Mouse (Mus musculus): ENCODE results near the gene Hmgcs2.

The Hmgcs2 gene

GRCm38 (mm10) chr3:98280933-98281678 is 871 bp downstream of the Hmgcs2 start:
- DNase-seq (ENCODE audit: low read depth): no peak

GRCm38 (mm10) chr3:98282422-98282821 is 2.2 kb downstream of the Hmgcs2 start:
- DNase-seq (ENCODE audit: low read depth): no peak

DNA sequence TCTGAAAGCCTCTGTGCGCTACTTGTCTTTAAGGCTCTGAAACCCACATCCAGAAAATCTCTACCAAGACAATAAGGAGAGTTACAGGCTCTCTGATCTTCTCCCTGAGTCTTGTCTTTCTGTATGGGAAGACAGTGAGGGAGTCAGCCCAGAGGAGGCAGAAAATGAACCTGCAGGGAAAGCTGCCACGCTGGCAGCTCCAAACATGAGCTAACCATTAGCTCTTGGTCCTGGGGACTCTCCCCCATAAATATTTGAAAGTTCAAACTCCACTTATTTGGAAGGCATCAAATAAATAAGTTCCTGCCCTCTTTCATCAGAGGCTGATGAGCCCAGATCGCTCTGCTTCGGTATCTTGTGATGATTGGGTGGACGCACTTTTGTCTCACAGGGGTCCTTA is 3.0 kb downstream of the Hmgcs2 start:
- DNase-seq (ENCODE audit: low read depth): no peak

- DNase-seq (ENCODE audit: low read depth): no peak
Observed at GRCm38 (mm10) chr3:98291044-98291443, 10.8 kb downstream of the Hmgcs2 start.

GRCm38 (mm10) chr3:98295965-98296364 is 15.7 kb downstream of the Hmgcs2 start:
- no peak for DNase-seq (ENCODE audit: low read depth)

GRCm38 (mm10) chr3:98299391-98300100 is 19.3 kb downstream of the Hmgcs2 start:
- no peak for DNase-seq (ENCODE audit: low read depth)

GRCm38 (mm10) chr3:98300266-98300665 is 20.0 kb downstream of the Hmgcs2 start:
- DNase-seq (ENCODE audit: low read depth): no peak

DNA sequence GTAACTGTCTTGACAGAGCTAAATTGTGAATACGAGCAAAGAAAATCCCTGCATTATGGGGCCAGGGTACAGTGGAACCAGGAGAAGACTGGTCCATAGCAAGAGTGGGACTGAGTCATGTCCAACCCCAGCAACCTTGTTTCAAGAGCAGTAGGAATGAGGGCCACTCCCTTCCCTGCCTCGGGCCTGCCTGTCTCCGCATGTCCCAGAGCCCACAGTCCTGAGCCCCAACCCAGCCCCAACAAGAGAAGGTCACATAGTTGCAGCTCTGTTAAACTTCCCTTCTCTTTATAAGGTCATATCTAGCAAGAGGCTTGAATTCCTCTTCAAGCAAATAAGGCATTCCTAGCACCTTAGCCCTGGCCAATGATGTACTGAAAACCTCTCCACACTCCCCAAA is 21.5 kb downstream of the Hmgcs2 start:
- DNase-seq (ENCODE audit: low read depth): no peak

DNA sequence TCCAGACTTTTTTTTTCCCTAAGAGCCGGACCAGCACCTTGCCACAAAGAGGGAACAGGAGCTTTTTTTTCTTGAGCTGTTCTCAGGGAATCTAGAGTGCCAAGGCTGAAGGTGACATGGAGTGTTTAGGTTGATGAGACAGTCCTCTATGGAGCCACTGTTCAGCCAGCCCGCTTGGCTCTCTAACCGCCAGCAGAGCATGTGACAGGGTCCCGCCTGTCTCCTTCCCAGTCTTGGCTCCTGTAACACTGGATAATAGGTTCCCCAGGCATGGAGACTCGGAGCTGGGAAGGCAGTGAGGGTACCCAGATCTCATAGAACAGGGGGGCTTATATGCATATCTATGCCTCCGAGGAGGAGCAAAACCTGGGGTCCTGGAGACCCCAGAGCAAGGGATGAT is 28.4 kb downstream of the Hmgcs2 start:
- DNase-seq (ENCODE audit: low read depth): no peak

GRCm38 (mm10) chr3:98310456-98310855 is 30.2 kb downstream of the Hmgcs2 start:
- DNase-seq (ENCODE audit: low read depth): no peak

- DNase-seq (ENCODE audit: low read depth): no peak
Observed at GRCm38 (mm10) chr3:98312867-98313266, 32.6 kb downstream of the Hmgcs2 start.

DNA sequence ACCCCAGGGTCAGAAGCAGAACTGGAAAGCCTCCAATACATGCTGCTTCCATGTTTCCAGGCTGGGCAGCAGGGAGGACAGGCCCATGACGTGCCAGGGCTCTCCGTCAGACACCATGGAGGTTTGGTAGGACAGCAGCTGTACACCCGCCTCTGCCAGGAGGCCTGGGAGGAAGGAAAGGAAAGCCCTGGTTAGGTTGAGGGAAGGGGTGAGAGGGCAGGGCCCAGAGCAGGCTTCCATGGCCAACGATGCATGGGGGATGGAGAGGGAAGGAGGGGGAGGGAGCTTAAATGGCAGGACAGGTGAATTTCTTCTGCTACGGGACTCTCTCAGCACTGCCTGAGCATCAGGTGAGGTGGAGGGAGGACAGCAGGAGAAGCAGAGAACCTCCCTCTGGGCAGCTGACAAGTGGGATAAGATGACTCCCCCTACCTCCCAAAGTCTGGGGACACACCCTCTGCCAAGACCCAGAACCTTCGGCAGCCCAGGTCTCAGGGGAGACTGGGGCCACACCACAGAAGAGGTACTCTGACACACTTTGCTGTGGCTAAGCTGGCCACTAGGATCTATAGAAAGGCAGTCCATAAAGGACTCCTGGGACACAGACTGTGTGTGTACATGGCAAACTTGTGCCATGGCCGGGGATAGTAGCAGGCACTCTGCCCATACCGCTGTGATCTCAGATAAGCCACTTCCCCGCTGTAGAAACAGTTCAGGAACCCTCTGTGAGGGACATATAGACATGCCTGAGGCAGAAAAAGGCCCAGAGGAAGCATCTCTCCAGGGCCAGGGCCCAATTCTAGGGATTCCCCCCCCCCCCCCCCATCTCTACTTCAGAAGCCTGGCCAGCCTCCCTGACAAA is 33.3 kb downstream of the Hmgcs2 start:
- no peak for DNase-seq (ENCODE audit: low read depth)

DNA sequence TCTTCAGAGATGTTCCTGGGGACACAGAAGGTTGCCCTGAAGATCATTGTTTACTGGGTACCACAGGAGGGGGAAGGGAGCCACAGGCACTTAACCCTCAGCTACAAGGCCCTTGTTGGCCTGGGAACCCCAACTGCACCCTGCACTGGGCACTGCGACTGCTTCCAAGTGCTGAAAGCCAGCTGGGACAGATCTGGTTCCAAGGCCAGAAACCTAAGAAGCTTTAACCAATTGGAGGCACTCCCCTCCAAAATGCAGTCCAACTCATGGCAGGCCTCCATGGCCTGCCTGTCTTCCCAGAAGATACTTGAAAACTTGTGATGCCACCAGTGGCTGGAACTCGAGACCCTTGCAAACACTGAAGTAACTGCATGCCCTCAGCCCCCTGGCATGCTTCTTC is 34.9 kb downstream of the Hmgcs2 start:
- no peak for DNase-seq (ENCODE audit: low read depth)

DNA sequence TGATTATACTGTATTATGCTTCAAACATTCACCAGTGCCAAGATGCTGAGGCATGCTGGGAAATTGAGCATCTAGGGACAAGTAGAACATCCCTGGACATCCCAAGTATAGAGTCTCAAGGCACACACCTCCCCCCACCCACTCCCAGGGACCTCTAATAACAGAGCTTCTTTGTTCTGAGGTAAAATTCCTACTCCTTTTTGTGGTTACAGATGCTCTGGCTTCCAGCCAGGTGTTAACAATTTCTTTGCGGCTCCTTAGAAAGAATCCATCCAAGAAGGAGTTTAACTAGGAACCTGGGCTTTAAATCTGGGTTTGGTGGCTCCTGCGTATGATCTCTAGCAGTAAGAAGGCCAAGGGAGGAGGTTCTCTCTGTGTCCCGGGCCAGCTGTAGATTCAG is 36.9 kb downstream of the Hmgcs2 start:
- no peak for DNase-seq (ENCODE audit: low read depth)

GRCm38 (mm10) chr3:98319190-98319589 is 39.0 kb downstream of the Hmgcs2 start:
- no peak for DNase-seq (ENCODE audit: low read depth)

DNA sequence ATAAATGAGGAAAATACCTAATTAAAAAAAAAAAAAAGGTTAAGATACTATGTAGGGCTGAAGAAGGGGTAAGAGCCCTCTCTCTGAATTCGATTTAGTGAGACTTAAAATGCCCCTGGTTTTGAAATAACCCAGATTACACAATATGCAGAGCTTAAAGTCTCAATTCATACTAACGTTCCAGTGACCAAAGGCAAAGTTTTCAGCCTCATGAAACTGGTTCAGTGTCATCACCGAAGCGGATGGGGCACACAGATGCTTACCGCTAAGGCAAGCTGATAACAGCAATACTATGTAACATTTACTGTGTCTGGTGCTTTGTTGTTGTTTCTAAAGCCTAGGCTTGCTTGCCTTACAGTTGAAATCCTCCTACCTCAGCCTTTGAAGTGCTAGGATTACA is 42.0 kb downstream of the Hmgcs2 start:
- DNase-seq (ENCODE audit: low read depth): no peak

DNA sequence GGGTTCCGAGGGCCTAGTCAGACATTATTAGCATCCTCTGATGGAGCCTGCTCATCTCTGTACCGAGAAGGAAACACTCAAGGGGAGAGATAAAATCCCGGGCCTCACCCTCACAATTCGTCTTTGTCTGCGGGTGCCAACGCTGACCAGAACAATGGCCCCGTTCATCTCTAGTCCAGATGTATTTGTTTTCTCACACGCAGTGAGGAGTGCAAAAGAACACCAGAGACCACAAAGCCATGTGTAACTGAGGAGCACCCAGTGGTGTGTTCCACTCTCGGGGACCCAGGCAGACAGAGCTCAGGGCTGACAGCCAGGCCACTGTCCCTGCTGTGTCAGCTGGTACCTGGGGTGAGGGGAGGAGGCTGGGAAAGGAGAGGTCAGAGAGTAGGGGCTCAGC is 44.0 kb downstream of the Hmgcs2 start:
- DNase-seq (ENCODE audit: low read depth): no peak

DNA sequence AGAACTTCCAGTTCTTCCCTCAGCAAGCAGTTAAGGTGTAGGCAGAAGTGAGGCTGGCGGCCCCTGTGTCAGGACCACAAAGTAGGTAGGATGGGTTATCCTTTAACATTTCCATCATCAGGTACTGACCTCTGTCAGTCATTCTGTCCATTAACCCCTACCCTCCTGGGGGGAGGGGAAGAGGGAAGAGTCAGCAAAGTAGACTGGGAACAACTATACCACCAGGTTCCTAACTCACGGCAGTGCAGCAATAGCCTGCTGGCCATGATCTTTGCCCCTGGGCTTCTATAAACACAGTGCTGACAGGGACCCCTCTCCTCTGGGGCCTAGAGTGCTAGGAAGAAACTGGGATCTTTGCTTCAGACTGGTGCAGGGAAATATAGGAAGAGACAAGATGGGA is 53.8 kb downstream of the Hmgcs2 start:
- no peak for DNase-seq (ENCODE audit: low read depth)

DNA sequence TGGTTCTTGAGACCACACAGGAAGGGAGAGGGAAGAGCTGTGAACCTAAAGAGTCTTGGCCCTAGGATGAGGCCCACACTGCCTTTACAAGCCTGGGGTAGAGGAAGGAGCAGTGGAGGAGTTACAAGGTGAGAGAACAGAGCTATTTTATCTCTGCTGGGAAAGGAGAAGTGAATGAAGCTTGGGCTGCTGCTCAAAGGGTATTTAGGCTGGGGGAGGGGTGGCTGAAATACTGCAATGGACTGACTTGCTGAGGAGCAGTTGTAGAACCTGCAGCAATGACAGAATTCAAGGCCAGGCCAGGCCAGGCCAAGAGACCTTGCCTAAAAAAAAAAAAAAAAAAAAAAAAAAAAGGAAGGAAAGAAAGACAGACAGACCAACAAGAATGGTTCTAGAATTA is 55.1 kb downstream of the Hmgcs2 start:
- no peak for DNase-seq (ENCODE audit: low read depth)

GRCm38 (mm10) chr3:98335886-98336285 is 55.7 kb downstream of the Hmgcs2 start:
- no peak for DNase-seq (ENCODE audit: low read depth)

DNA sequence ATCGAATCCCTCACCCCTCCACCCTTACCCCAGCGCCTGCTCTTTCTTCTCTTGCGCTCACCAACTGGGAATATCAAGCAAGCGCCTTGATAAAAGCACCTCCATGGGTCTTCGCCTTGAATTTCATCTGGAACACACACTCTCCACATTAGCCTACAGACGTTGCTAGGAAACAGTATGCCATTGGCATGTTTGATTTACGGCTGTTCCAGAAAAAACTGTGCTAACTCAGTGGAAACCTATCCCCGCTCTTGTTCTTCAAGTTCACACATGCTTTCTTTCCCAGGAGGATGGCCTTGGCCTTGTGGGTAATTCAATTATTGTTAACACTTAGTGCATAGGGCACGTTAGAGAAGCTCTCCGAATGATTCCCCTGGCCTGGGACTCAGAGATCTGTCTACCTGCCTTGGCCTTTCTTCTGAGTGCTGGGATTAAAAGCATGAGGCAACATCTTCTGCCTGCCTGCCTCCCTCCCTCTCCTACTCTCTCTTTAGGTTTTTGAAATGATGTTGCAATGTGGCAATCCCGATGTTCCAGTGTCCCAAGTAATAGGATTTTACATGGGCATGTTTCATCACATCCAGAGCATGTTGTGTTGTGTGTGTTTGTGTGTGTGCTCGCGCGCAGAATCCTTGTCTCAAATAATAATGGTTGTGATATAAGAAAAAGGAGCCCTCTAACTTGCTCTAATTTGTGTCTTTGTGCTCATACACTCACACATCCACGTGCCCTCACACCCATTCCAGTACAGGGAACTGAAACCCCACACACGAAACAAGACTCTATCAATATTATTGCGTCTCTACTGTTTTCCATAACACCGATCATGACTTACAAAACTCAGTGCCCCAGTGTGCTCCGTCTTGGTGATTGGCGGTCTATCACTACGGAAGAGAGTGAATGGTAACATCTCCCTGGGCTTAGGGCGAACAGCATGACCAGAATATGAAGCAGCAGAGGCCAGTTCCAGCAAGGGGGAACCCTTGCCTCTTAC is 56.7 kb downstream of the Hmgcs2 start:
- DNase-seq (ENCODE audit: low read depth): no peak
